Mouse (Mus musculus) adrenal gland (tissue): ENCODE measurements around the gene Olfr1188.
"Not testable (repeated sequence)": the region's sequence is repeated elsewhere in the genome, so short reads cannot be mapped to it uniquely, and the experiment has no call there.

Experiments
- intact Hi-C: fragments of 180-260 bp; cut with DNase I; formaldehyde crosslinking; loops from one replicate; pipeline ENCODE4 v1.15.1; 2025
- long read RNA-seq, 2 experiments: library from polyadenylated mRNA; unstranded; transcript quantifications; one replicate each; pipeline ENCODE4 v2.0.0; 2020; ENCODE audit warnings: borderline replicate concordance in 1 of 2; ENCODE audit not compliant: insufficient replicate concordance in 1 of 2

The Olfr1188 gene
- long read RNA-seq, experiment 1: 0 reads
- long read RNA-seq, experiment 2: 0 reads

- intact Hi-C loops: no loop called here
These were observed at the start of gene Olfr1188 for GRCm38 (mm10) chr2:88556635-88557034. Olfr1188 (plus strand) TSS chr2:88556935.

GRCm38 (mm10) chr2:88518251-88518650 is 38.5 kb upstream of the Olfr1188 start, which contains the start of gene Olfr1186:
Olfr1186 (plus strand) TSS chr2:88518551.
- intact Hi-C loops: no loop called here

GRCm38 (mm10) chr2:88525720-88526119 is 31.0 kb upstream of the Olfr1188 start:
- intact Hi-C loops: no loop called here

- intact Hi-C loops: not testable (repeated sequence)
These were observed 16.0 kb downstream of the Olfr1188 start for GRCm38 (mm10) chr2:88572696-88573095.

- intact Hi-C loops: no loop called here
These were observed 29.4 kb downstream of the Olfr1188 start, which contains the start of gene Olfr1189 for GRCm38 (mm10) chr2:88586154-88586553. Olfr1189 (plus strand) TSS chr2:88586454.
